Comparison of ENCODE assay signal across 10 mouse cellular contexts in the genomic region with DNA sequence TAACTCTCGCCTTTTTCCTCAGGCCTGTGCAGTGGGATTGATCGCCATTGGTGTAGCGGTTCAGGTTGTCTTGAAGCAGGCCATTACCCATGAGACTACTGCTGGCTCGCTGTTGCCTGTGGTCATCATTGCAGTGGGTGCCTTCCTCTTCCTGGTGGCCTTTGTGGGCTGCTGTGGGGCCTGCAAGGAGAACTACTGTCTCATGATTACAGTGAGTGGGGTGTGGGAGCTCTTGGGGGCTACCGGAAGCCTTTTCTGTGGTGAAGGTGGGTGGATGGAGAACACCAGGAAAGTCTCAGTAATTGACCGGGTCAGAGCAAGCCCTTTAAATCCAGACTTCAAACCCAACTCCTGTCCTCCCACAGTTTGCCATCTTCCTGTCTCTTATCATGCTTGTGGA. TPM values are rescaled to one million over a fixed set of nuclear protein-coding genes. Genes with fewer than 3 reads are reported as not detected.
A peak's percentile ranks its signal among the peaks of the same experiment; 100 is the strongest.
DNase-seq lines count a peak whose midpoint lies in the region; ATAC-seq lines count a peak whose summit lies in the region.
"Had no signal": no experiment of that assay in that cellular context is flagged by ENCODE, and none has a peak within 500 bp of the region (broad histone marks: within the 10 kb centered on the region; RNA-seq: fewer than 3 reads in every experiment).

No protein-coding gene starts in this region.

- H3K4me3 ChIP-seq in kidney, embryonic 14.5 days (ENCODE audit: low read length) = peak overlapping the region; percentile 72; the same call in 1 of the 2 replicates
- H3K4me3 ChIP-seq in embryonic facial prominence, embryonic 10.5 days = peak overlapping the region; percentile 88
- H3K4me3 ChIP-seq in hindbrain, embryonic 14.5 days (replicated peaks; ENCODE audit: low read length) = 0 out of 2 replicates have a peak overlapping the region, but pooled peaks have one; percentile 53
- H3K4me3 ChIP-seq in midbrain, embryonic 16.5 days (ENCODE audit: low read depth, low read length) = no peak overlapping the region

- H3K4me2 ChIP-seq in kidney, embryonic 14.5 days (replicated peaks; ENCODE audit: low read depth, low read length) = no peak overlapping the region
- peak overlapping the region; percentile 81 for H3K4me2 ChIP-seq in hindbrain, embryonic 14.5 days (replicated peaks)
- peak overlapping the region; percentile 80; the same call in 1 of the 2 replicates for H3K4me2 ChIP-seq in midbrain, embryonic 16.5 days (ENCODE audit: low read length)

- no peak for DNase-seq in kidney, postnatal 14 days
- DNase-seq in embryonic facial prominence, embryonic 10.5 days (ENCODE audit: low spot score) = no peak
- DNase-seq in hindbrain, embryonic 14.5 days (ENCODE audit: low spot score) = no peak
- no peak for DNase-seq in right cerebral cortex, adult 2 months (ENCODE audit: low spot score in 2 of 2)
- no peak for DNase-seq in gastrocnemius, postnatal 14 days
- DNase-seq: cerebellum, adult 18-20 months; gastrocnemius, postnatal 36 days had no signal

- H3K27ac ChIP-seq in kidney, embryonic 14.5 days (ENCODE audit: low read depth, low read length) = no peak overlapping the region
- H3K27ac ChIP-seq in embryonic facial prominence, embryonic 10.5 days (replicated peaks) = no peak overlapping the region
- no peak overlapping the region for H3K27ac ChIP-seq in hindbrain, embryonic 14.5 days
- H3K27ac ChIP-seq in midbrain, embryonic 16.5 days (ENCODE audit: low read length) = no peak overlapping the region

- peaks cover 28% of the 10 kb centered on the region; the same call in 1 of the 2 replicates for H3K36me3 ChIP-seq in kidney, embryonic 14.5 days (ENCODE audit: control insufficient read depth, insufficient read depth, low read length)
- H3K36me3 ChIP-seq in embryonic facial prominence, embryonic 10.5 days (replicated peaks) = peaks cover 49% of the 10 kb centered on the region
- H3K36me3 ChIP-seq in hindbrain, embryonic 14.5 days (replicated peaks; ENCODE audit: control insufficient read depth, insufficient read depth) = peaks cover 9% of the 10 kb centered on the region; the same call in 1 of the 2 replicates
- H3K36me3 ChIP-seq in midbrain, embryonic 16.5 days (ENCODE audit: control insufficient read depth, insufficient read depth, low read length) = no peaks in the 10 kb centered on the region

- 96% methylated on average over 6 of the region's 6 CpGs for WGBS in kidney, embryonic 14.5 days
- 91% methylated on average over 6 of the region's 6 CpGs for WGBS in embryonic facial prominence, embryonic 10.5 days
- WGBS in hindbrain, embryonic 14.5 days = 93% methylated on average over 6 of the region's 6 CpGs
- WGBS in midbrain, embryonic 16.5 days = 97% methylated on average over 6 of the region's 6 CpGs

- peak overlapping the region; percentile 96; the same call in 1 of the 2 replicates for H3K9ac ChIP-seq in kidney, embryonic 14.5 days (ENCODE audit: low read depth, low read length)
- no peak overlapping the region for H3K9ac ChIP-seq in hindbrain, embryonic 14.5 days
- H3K9ac ChIP-seq in midbrain, embryonic 16.5 days (ENCODE audit: low read depth, low read length) = no peak overlapping the region

- ATAC-seq in kidney, embryonic 14.5 days (ENCODE audit: low FRiP score, low TSS enrichment) = no peak
- ATAC-seq in hindbrain, embryonic 14.5 days (ENCODE audit: low FRiP score) = no peak
- no peak for ATAC-seq in midbrain, embryonic 16.5 days
- ATAC-seq: Patski had no signal

- no peaks in the 10 kb centered on the region for H3K9me3 ChIP-seq in kidney, embryonic 14.5 days (ENCODE audit: control insufficient read depth, low read length)
- H3K9me3 ChIP-seq in embryonic facial prominence, embryonic 10.5 days = no peaks in the 10 kb centered on the region
- H3K9me3 ChIP-seq in hindbrain, embryonic 14.5 days (ENCODE audit: control insufficient read depth, low read length) = no peaks in the 10 kb centered on the region
- no peaks in the 10 kb centered on the region for H3K9me3 ChIP-seq in midbrain, embryonic 16.5 days (replicated peaks; ENCODE audit: control insufficient read depth, low read length, poor library complexity, severe bottlenecking)

- intact Hi-C loops in gastrocnemius, postnatal 14 days (cut with DNase I; ENCODE audit: low total_unique reads) = loop anchor here (5.0 to 10.0 kb wide), 2 partner anchors 36 to 63 kb away; no protein-coding TSS in a partner anchor

- peaks cover 15% of the 10 kb centered on the region for H3K4me1 ChIP-seq in kidney, embryonic 14.5 days (ENCODE audit: control insufficient read depth, insufficient read depth, low read length)
- H3K4me1 ChIP-seq in embryonic facial prominence, embryonic 10.5 days = peaks cover 47% of the 10 kb centered on the region
- H3K4me1 ChIP-seq in hindbrain, embryonic 14.5 days (replicated peaks; ENCODE audit: control insufficient read depth, insufficient read depth, low read length) = peaks cover 6% of the 10 kb centered on the region; the same call in 1 of the 2 replicates
- H3K4me1 ChIP-seq in midbrain, embryonic 16.5 days (ENCODE audit: control insufficient read depth, insufficient read depth, low read length) = peaks cover 7% of the 10 kb centered on the region; the same call in 1 of the 2 replicates

- no peaks in the 10 kb centered on the region for H3K27me3 ChIP-seq in kidney, embryonic 14.5 days (ENCODE audit: control insufficient read depth, insufficient read depth, low read length)
- H3K27me3 ChIP-seq in embryonic facial prominence, embryonic 10.5 days (replicated peaks; ENCODE audit: low read depth, poor library complexity, severe bottlenecking) = peaks cover 16% of the 10 kb centered on the region
- H3K27me3 ChIP-seq in hindbrain, embryonic 14.5 days (ENCODE audit: control insufficient read depth, insufficient read depth, low read length) = 0 out of 2 replicates have a peak, but pooled peaks cover 9% of the 10 kb centered on the region
- no peaks in the 10 kb centered on the region; the same call in 1 of the 2 replicates for H3K27me3 ChIP-seq in midbrain, embryonic 16.5 days (ENCODE audit: control insufficient read depth, insufficient read depth, low read depth, low read length)
- H3K27me3 ChIP-seq: Patski had no signal

RNA-seq across cellular contexts. Expression of gene Cd63, which starts 10.6 kb away (rescaled TPM):
- polyA plus RNA-seq in kidney, embryonic 14.5 days (2014; fragmentation: Nextera tagmentation; extraction: Ambion mirVana) = 479 and 521 TPM in 2 replicates
- polyA plus RNA-seq in embryonic facial prominence, embryonic 10.5 days (2016; fragmentation: Nextera tagmentation; extraction: Ambion mirVana) = 274 and 319 TPM in 2 replicates
- 215 and 239 TPM in 2 replicates for polyA plus RNA-seq in hindbrain, embryonic 14.5 days (2014; fragmentation: Nextera tagmentation; extraction: Ambion mirVana)
- 152 and 195 TPM in 2 replicates for polyA plus RNA-seq in midbrain, embryonic 16.5 days (2015; fragmentation: Nextera tagmentation; extraction: Ambion mirVana)
- total RNA-seq in gastrocnemius, postnatal 14 days (2021) = 100 to 1,000 TPM; 121 to 151 TPM

RNA-seq across cellular contexts. Expression of gene Rdh5, which starts 11.3 kb away (rescaled TPM):
- polyA plus RNA-seq in kidney, embryonic 14.5 days (2014; fragmentation: Nextera tagmentation; extraction: Ambion mirVana) = 14.5 and 15.7 TPM in 2 replicates
- polyA plus RNA-seq in embryonic facial prominence, embryonic 10.5 days (2016; fragmentation: Nextera tagmentation; extraction: Ambion mirVana) = 11.2 and 11.9 TPM in 2 replicates
- 17.6 and 20.4 TPM in 2 replicates for polyA plus RNA-seq in hindbrain, embryonic 14.5 days (2014; fragmentation: Nextera tagmentation; extraction: Ambion mirVana)
- polyA plus RNA-seq in midbrain, embryonic 16.5 days (2015; fragmentation: Nextera tagmentation; extraction: Ambion mirVana) = 13.6 TPM in 2 replicates
- total RNA-seq in gastrocnemius, postnatal 14 days (2021) = 1 to 10 TPM; 5.6 to 7.7 TPM

RNA-seq across cellular contexts. Expression of gene Bloc1s1, which starts 12.4 kb away (rescaled TPM):
- 219 and 258 TPM in 2 replicates for polyA plus RNA-seq in kidney, embryonic 14.5 days (2014; fragmentation: Nextera tagmentation; extraction: Ambion mirVana)
- 185 and 186 TPM in 2 replicates for polyA plus RNA-seq in embryonic facial prominence, embryonic 10.5 days (2016; fragmentation: Nextera tagmentation; extraction: Ambion mirVana)
- 228 and 269 TPM in 2 replicates for polyA plus RNA-seq in hindbrain, embryonic 14.5 days (2014; fragmentation: Nextera tagmentation; extraction: Ambion mirVana)
- polyA plus RNA-seq in midbrain, embryonic 16.5 days (2015; fragmentation: Nextera tagmentation; extraction: Ambion mirVana) = 227 and 228 TPM in 2 replicates
- 100 to 1,000 TPM; 174 to 181 TPM for total RNA-seq in gastrocnemius, postnatal 14 days (2021)

RNA-seq across cellular contexts. Expression of gene Gdf11, which starts 19.9 kb away (rescaled TPM):
- polyA plus RNA-seq in kidney, embryonic 14.5 days (2014; fragmentation: Nextera tagmentation; extraction: Ambion mirVana) = 7.2 and 8.7 TPM in 2 replicates
- 11.8 and 12.0 TPM in 2 replicates for polyA plus RNA-seq in embryonic facial prominence, embryonic 10.5 days (2016; fragmentation: Nextera tagmentation; extraction: Ambion mirVana)
- 5.9 and 6.7 TPM in 2 replicates for polyA plus RNA-seq in hindbrain, embryonic 14.5 days (2014; fragmentation: Nextera tagmentation; extraction: Ambion mirVana)
- 7.6 and 7.9 TPM in 2 replicates for polyA plus RNA-seq in midbrain, embryonic 16.5 days (2015; fragmentation: Nextera tagmentation; extraction: Ambion mirVana)
- 1 to 10 TPM; 6.7 to 7.1 TPM for total RNA-seq in gastrocnemius, postnatal 14 days (2021)

RNA-seq across cellular contexts. Expression of gene Itga7, which starts 22.2 kb away (rescaled TPM):
- polyA plus RNA-seq in kidney, embryonic 14.5 days (2014; fragmentation: Nextera tagmentation; extraction: Ambion mirVana) = 0.77 and 1.3 TPM in 2 replicates
- 1.8 and 2.7 TPM in 2 replicates for polyA plus RNA-seq in embryonic facial prominence, embryonic 10.5 days (2016; fragmentation: Nextera tagmentation; extraction: Ambion mirVana)
- 6.2 and 7.2 TPM in 2 replicates for polyA plus RNA-seq in hindbrain, embryonic 14.5 days (2014; fragmentation: Nextera tagmentation; extraction: Ambion mirVana)
- polyA plus RNA-seq in midbrain, embryonic 16.5 days (2015; fragmentation: Nextera tagmentation; extraction: Ambion mirVana) = 6.1 and 9.2 TPM in 2 replicates
- 10 to 100 TPM; 88.7 to 94.7 TPM for total RNA-seq in gastrocnemius, postnatal 14 days (2021)
